Mouse (Mus musculus): ENCODE results near the gene Gbp8.
"Not testable (repeated sequence)": the region's sequence is repeated elsewhere in the genome, so short reads cannot be mapped to it uniquely, and the experiment has no call there.

- TF ChIP-seq CTCF, EP300 (IDR thresholded peaks at IDR 0.05): not testable (repeated sequence)
These were observed 29.0 kb downstream of the Gbp8 start for GRCm38 (mm10) chr5:105110271-105110852.

All from lung, postnatal 0 days (tissue).